Mouse (Mus musculus) heart, adult 10 weeks (tissue): ENCODE data around the gene Zfp879. TPM values are rescaled to one million over a fixed set of nuclear protein-coding genes. Genes with fewer than 3 reads are reported as not detected.

Source experiments
- polyA plus RNA-seq: library from polyadenylated mRNA; stranded (reverse); fragments of 350-450 nt; fragmentation: Illumina TruSeq; extraction: RNeasy Lipid Tissue Mini Kit (QIAGEN cat#74804); gene quantifications from one replicate; pipeline ENCODE4 v1.2.3, GENCODE M21; 2014; ENCODE audit warnings: low read depth, low replicate concordance

The Zfp879 gene
- polyA plus RNA-seq = 2.0 TPM

GRCm38 (mm10) chr11:50841023-50841735, at the start of gene Zfp879:
TSS of gene Zfp879 (minus strand) at chr11:50841552.

GRCm38 (mm10) chr11:50887390-50888128, 46.2 kb upstream of the Zfp879 start, which contains the start of gene Zfp454:
TSS of gene Zfp454 (minus strand) at chr11:50887651.

GRCm38 (mm10) chr11:50850177-50850735, 8.9 kb upstream of the Zfp879 start, which contains the start of gene Grm6:
TSS of gene Grm6 (plus strand) at chr11:50850685.

GRCm38 (mm10) chr11:50827010-50827953, 14.1 kb downstream of the Zfp879 start, which contains the start of gene Zfp354c:
TSS of gene Zfp354c (minus strand) at chr11:50827724.

Other genes starting within 250 kb of the Zfp879 start
- 9.6 TPM for gene Adamts2, start 239.5 kb downstream of the Zfp879 start, polyA plus RNA-seq
- gene Zfp354c, start 13.8 kb downstream of the Zfp879 start, polyA plus RNA-seq = 1.9 TPM
- gene Grm6, start 9.1 kb upstream of the Zfp879 start, polyA plus RNA-seq = not detected
- gene Zfp454, start 46.1 kb upstream of the Zfp879 start, polyA plus RNA-seq = 1.2 TPM
- 5.7 TPM for gene Zfp2, start 74.6 kb upstream of the Zfp879 start, polyA plus RNA-seq
- gene Zfp354b, start 90.1 kb upstream of the Zfp879 start, polyA plus RNA-seq = 2.4 TPM
- gene 4933414I15Rik, start 102.2 kb upstream of the Zfp879 start, polyA plus RNA-seq = not detected
- not detected for gene Prop1, start 112.2 kb upstream of the Zfp879 start, polyA plus RNA-seq
- not detected for gene Olfr1378, start 125.0 kb upstream of the Zfp879 start, polyA plus RNA-seq
- not detected for gene Olfr1377, start 140.4 kb upstream of the Zfp879 start, polyA plus RNA-seq
- not detected for gene Olfr51, start 162.0 kb upstream of the Zfp879 start, polyA plus RNA-seq
- gene Olfr54, start 172.7 kb upstream of the Zfp879 start, polyA plus RNA-seq = not detected
- gene Olfr1375, start 206.6 kb upstream of the Zfp879 start, polyA plus RNA-seq = not detected
- gene Zfp354a, start 217.7 kb upstream of the Zfp879 start, polyA plus RNA-seq = 2.5 TPM